Mouse (Mus musculus) adrenal gland, adult 8-10 months (tissue): ENCODE measurements around the gene Anks1b. TPM values are rescaled to one million over a fixed set of nuclear protein-coding genes. Genes with fewer than 3 reads are reported as not detected.

Source experiments
- DNase-seq: peaks from one replicate; pipeline ENCODE4 v3.0.0; 2022
- total RNA-seq, 4 experiments: library from RNA; stranded (reverse); gene quantifications; 2 replicates each; pipeline ENCODE4 v1.2.4; 2022

Anks1b gene
- total RNA-seq, 4 experiments from 2014 or later, result 0.32 to 2.5 (median 0.62) TPM

- DNase-seq, result no peak
These were observed 950.1 kb downstream of the Anks1b start for GRCm38 (mm10) chr10:90823438-90823837.

GRCm38 (mm10) chr10:90824692-90825091 is 951.4 kb downstream of the Anks1b start:
- DNase-seq, result no peak

- no peak for DNase-seq
These were observed 953.6 kb downstream of the Anks1b start for GRCm38 (mm10) chr10:90826939-90827338.

GRCm38 (mm10) chr10:90828581-90829393 is 955.5 kb downstream of the Anks1b start:
- DNase-seq, result no peak

- no peak for DNase-seq
These were observed 956.3 kb downstream of the Anks1b start for GRCm38 (mm10) chr10:90829394-90830267.

GRCm38 (mm10) chr10:90830268-90830585 is 956.9 kb downstream of the Anks1b start:
- DNase-seq, result no peak

GRCm38 (mm10) chr10:90830591-90831287 is 957.4 kb downstream of the Anks1b start:
- no peak for DNase-seq

GRCm38 (mm10) chr10:90831288-90831626 is 957.9 kb downstream of the Anks1b start:
- no peak for DNase-seq

- no peak for DNase-seq
These were observed 961.0 kb downstream of the Anks1b start for GRCm38 (mm10) chr10:90834306-90834705.

- DNase-seq, result no peak
These were observed 961.9 kb downstream of the Anks1b start for GRCm38 (mm10) chr10:90835195-90835594.

GRCm38 (mm10) chr10:90839611-90840335 is 966.5 kb downstream of the Anks1b start:
- no peak for DNase-seq

GRCm38 (mm10) chr10:90842398-90842797 is 969.1 kb downstream of the Anks1b start:
- no peak for DNase-seq

GRCm38 (mm10) chr10:90851077-90851476 is 977.8 kb downstream of the Anks1b start:
- no peak for DNase-seq

GRCm38 (mm10) chr10:90851999-90852398 is 978.7 kb downstream of the Anks1b start:
- DNase-seq, result no peak

- DNase-seq, result no peak
These were observed 979.1 kb downstream of the Anks1b start for GRCm38 (mm10) chr10:90852432-90852831.

GRCm38 (mm10) chr10:90856668-90857067 is 983.4 kb downstream of the Anks1b start:
- DNase-seq, result no peak

- DNase-seq, result no peak
These were observed 986.6 kb downstream of the Anks1b start for GRCm38 (mm10) chr10:90859665-90860523.

GRCm38 (mm10) chr10:90863881-90864598 is 990.7 kb downstream of the Anks1b start:
- no peak for DNase-seq

GRCm38 (mm10) chr10:90864599-90864889 is 991.2 kb downstream of the Anks1b start:
- DNase-seq, result no peak

GRCm38 (mm10) chr10:90873204-90873603 is 999.9 kb downstream of the Anks1b start:
- no peak for DNase-seq

- no peak for DNase-seq
These were observed 1000.9 kb downstream of the Anks1b start for GRCm38 (mm10) chr10:90874166-90874565.
